25 mouse cellular contexts compared by ENCODE assay signal in genomic region chr9:94556249-94556648, GRCm38 (mm10). TPM values are rescaled to one million over a fixed set of nuclear protein-coding genes. Genes with fewer than 3 reads are reported as not detected.
A peak's percentile ranks its signal among the peaks of the same experiment; 100 is the strongest.
DNase-seq lines count a peak whose midpoint lies in the region; ATAC-seq and TF ChIP-seq lines count a peak whose summit lies in the region.
"Had no signal": no experiment of that assay in that cellular context is flagged by ENCODE, and none has a peak within 500 bp of the region (broad histone marks: within the 10 kb centered on the region; RNA-seq: fewer than 3 reads in every experiment).

No protein-coding gene starts in this region.

- peak; percentile 55; the same call in 1 of the 2 replicates for TF ChIP-seq EP300 in liver, embryonic 14.5 days (IDR thresholded peaks at IDR 0.05; ENCODE audit: low read depth)

- H3K4me1 ChIP-seq in lung, embryonic 14.5 days (ENCODE audit: insufficient read depth): no peaks in the 10 kb centered on the region
- peaks cover 22 to 32% of the 10 kb centered on the region in 2 experiments for H3K4me1 ChIP-seq in liver, embryonic 14.5 days (replicated peaks; ENCODE audit: control insufficient read depth in 2 of 2, insufficient read depth in 2 of 2, low read length in 1 of 2)
- H3K4me1 ChIP-seq: embryonic facial prominence, embryonic 13.5 days; heart, embryonic 10.5 days; hindbrain, embryonic 10.5 days; intestine, embryonic 15.5 days; limb, embryonic 12.5 days; midbrain, embryonic 12.5 days had no signal

- no peak for TF ChIP-seq CTCF in lung, embryonic 14.5 days (IDR thresholded peaks at IDR 0.05; ENCODE audit: low read depth)
- no peak; the same call in 1 of the 2 replicates for TF ChIP-seq CTCF in liver, embryonic 14.5 days (IDR thresholded peaks at IDR 0.05; ENCODE audit: low read depth)

- no peaks in the 10 kb centered on the region for H3K27me3 ChIP-seq in lung, embryonic 14.5 days (ENCODE audit: insufficient read depth, low read length)
- no peaks in the 10 kb centered on the region for H3K27me3 ChIP-seq in liver, embryonic 14.5 days (ENCODE audit: control insufficient read depth, insufficient read depth, low read length)
- H3K27me3 ChIP-seq: embryonic facial prominence, embryonic 13.5 days; intestine, embryonic 15.5 days; limb, embryonic 12.5 days; midbrain, embryonic 12.5 days had no signal

- no peaks in the 10 kb centered on the region for H3K36me3 ChIP-seq in lung, embryonic 14.5 days (ENCODE audit: insufficient read depth)
- no peaks in the 10 kb centered on the region for H3K36me3 ChIP-seq in liver, embryonic 14.5 days (replicated peaks; ENCODE audit: control insufficient read depth, insufficient read depth, low read depth)
- H3K36me3 ChIP-seq: embryonic facial prominence, embryonic 13.5 days; heart, embryonic 10.5 days; hindbrain, embryonic 10.5 days; intestine, embryonic 15.5 days; limb, embryonic 12.5 days; midbrain, embryonic 12.5 days had no signal

- no peak overlapping the region for H3K27ac ChIP-seq in lung, embryonic 14.5 days (ENCODE audit: low read depth)
- peak overlapping the region; percentile 66 for H3K27ac ChIP-seq in liver, embryonic 14.5 days
- H3K27ac ChIP-seq: embryonic facial prominence, embryonic 13.5 days; heart, embryonic 10.5 days; hindbrain, embryonic 10.5 days; intestine, embryonic 15.5 days; limb, embryonic 12.5 days; midbrain, embryonic 12.5 days had no signal

- H3K9ac ChIP-seq in lung, embryonic 14.5 days: no peak overlapping the region
- no peak overlapping the region for H3K9ac ChIP-seq in liver, embryonic 14.5 days (replicated peaks)
- H3K9ac ChIP-seq: embryonic facial prominence, embryonic 13.5 days; intestine, embryonic 15.5 days; limb, embryonic 12.5 days; midbrain, embryonic 12.5 days had no signal

- DNase-seq in lung, embryonic 14.5 days: no peak
- no peak for DNase-seq in lung, postnatal 14 days
- DNase-seq in liver, embryonic 14.5 days (ENCODE audit: low read depth in 3 of 3, low spot score in 3 of 3): peak in 2 of 3 experiments; percentile 41 to 43
- no peak for DNase-seq in kidney, postnatal 4 days
- DNase-seq in B cell, adult 2 months: no peak
- no peak for DNase-seq in cerebellum, adult 9-11 months
- DNase-seq: adrenal gland, postnatal 14 days; cerebellum, postnatal 25 days; embryo, embryonic 11 days; kidney, postnatal 25 days; lung, adult 2 months; lung, postnatal 36 days; thymus, adult 18-20 months; thymus, postnatal 4 days had no signal

- no peak overlapping the region for H3K4me3 ChIP-seq in lung, embryonic 14.5 days (ENCODE audit: low read depth, low read length)
- H3K4me3 ChIP-seq in liver, embryonic 14.5 days (ENCODE audit: insufficient read depth in 1 of 2, low read depth in 2 of 2, low read length in 2 of 2): no peak overlapping the region
- H3K4me3 ChIP-seq: embryonic facial prominence, embryonic 13.5 days; heart, embryonic 10.5 days; hindbrain, embryonic 10.5 days; intestine, embryonic 15.5 days; limb, embryonic 12.5 days; midbrain, embryonic 12.5 days had no signal

- no peak overlapping the region for H3K4me2 ChIP-seq in lung, embryonic 14.5 days
- peak overlapping the region; percentile 25; the same call in 1 of the 2 replicates for H3K4me2 ChIP-seq in liver, embryonic 14.5 days (ENCODE audit: low read depth)
- H3K4me2 ChIP-seq: embryonic facial prominence, embryonic 13.5 days; intestine, embryonic 15.5 days; limb, embryonic 12.5 days; midbrain, embryonic 12.5 days had no signal

- ATAC-seq in lung, embryonic 14.5 days (ENCODE audit: insufficient read depth): peak; percentile 35; the same call in 1 of the 2 replicates
- peak; percentile 75 for ATAC-seq in erythroid progenitor cell, adult 5-6 weeks (replicated peaks; ENCODE audit: low FRiP score, poor library complexity, severe bottlenecking)
- peak; percentile 91 for ATAC-seq in liver, embryonic 14.5 days (ENCODE audit: insufficient read depth)
- ATAC-seq in megakaryocyte-erythroid progenitor cell, adult 5-6 weeks (replicated peaks; ENCODE audit: low FRiP score, low TSS enrichment, poor library complexity, severe bottlenecking): peak; percentile 74
- ATAC-seq: CD4-positive, CD25-positive, alpha-beta regulatory T cell, adult 4 months; forebrain, embryonic 14.5 days; hindbrain, embryonic 16.5 days; intestine, embryonic 15.5 days had no signal

- no peaks in the 10 kb centered on the region for H3K9me3 ChIP-seq in lung, embryonic 14.5 days (ENCODE audit: low read depth, low read length)
- no peaks in the 10 kb centered on the region for H3K9me3 ChIP-seq in liver, embryonic 14.5 days (ENCODE audit: control insufficient read depth, low read length)
- H3K9me3 ChIP-seq: embryonic facial prominence, embryonic 13.5 days; heart, embryonic 10.5 days; hindbrain, embryonic 10.5 days; intestine, embryonic 15.5 days; limb, embryonic 12.5 days; midbrain, embryonic 12.5 days had no signal

RNA-seq across cellular contexts. Expression of gene 1190002N15Rik, which starts 18.4 kb away (rescaled TPM):
- 35.5 and 37.6 TPM in 2 replicates for polyA plus RNA-seq in lung, embryonic 14.5 days (2014; fragmentation: Nextera tagmentation; extraction: Ambion mirVana)
- 15.9 and 16.8 TPM in 2 replicates for total RNA-seq in erythroid progenitor cell, adult 5-6 weeks (2015; ENCODE audit: low replicate concordance)
- total RNA-seq in erythroid progenitor cell, adult 5-6 weeks (2017; ENCODE audit: low replicate concordance): 15.0 and 16.0 TPM in 2 replicates
- polyA plus RNA-seq in liver, embryonic 14.5 days (2012; rRNA removed): 5.8 and 7.9 TPM in 2 replicates
- 5.2 and 8.9 TPM in 2 replicates for polyA plus RNA-seq in liver, embryonic 14.5 days (2014; fragmentation: Nextera tagmentation; extraction: Ambion mirVana)
- 27.9 and 35.0 TPM in 2 replicates for total RNA-seq in megakaryocyte-erythroid progenitor cell, adult 5-6 weeks (2014; fragmentation: Nextera tagmentation)
- 57.6 and 66.1 TPM in 2 replicates for total RNA-seq in megakaryocyte-erythroid progenitor cell, adult 5-6 weeks (2017)

Comparison
In these comparisons a context has a peak if more than half of its experiments do, and no peak if none do; other contexts are left out.
1. ATAC-seq: peak in every context shown above with its lines; median percentile 91 in liver, embryonic 14.5 days; 75 in erythroid progenitor cell, adult 5-6 weeks; 74 in megakaryocyte-erythroid progenitor cell, adult 5-6 weeks; 35 in lung, embryonic 14.5 days.
2. DNase-seq: peak in liver, embryonic 14.5 days (2 of 3); none in lung, embryonic 14.5 days (single experiment), lung, postnatal 14 days (single experiment), kidney, postnatal 4 days (0 of 2), B cell, adult 2 months (0 of 2) and cerebellum, adult 9-11 months (single experiment).